Mouse (Mus musculus): Measurements from ENCODE around the gene Cd6.

DNA sequence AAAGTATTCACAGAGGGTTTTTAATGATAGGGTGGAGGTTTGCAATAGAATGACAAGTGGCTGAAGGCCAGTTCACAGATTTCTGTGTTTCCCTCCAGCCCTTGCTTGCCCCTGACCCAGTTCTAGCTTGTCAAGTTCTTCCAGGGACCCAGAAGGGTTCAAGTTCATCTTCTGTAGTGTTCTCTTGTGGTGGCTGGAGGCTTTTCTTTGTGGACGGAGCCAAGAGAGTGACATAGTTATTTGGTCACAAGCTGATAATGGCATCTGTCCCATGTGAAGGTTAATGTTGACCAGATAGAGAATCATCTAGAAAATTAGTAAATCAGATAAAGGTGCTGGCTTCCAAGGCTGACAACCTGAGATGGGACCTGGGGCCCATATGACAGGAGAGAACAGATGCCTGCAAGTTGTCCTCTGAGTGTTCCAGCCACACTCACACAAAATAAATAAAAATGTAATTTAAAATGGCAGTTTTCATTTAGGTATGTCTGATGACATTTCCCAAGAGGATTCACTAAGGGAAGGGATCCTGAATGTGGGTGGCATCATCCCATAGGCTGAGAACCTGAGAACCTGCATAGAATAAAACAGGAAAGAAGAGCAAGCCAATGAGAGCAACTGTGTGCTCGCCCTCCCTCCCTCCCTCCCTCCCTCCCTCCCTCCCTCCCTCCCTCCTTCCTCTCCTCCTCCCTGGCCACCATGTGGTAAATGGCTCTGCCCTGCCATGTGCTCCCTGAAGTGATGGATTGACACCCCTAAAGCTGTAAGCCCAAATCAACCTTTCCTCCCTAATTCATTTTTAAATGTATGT is 24.8 kb downstream of the Cd6 start:
- TF ChIP-seq EP300 (IDR thresholded peaks at IDR 0.05; ENCODE audit: low read depth) (no peak), CTCF (IDR thresholded peaks at IDR 0.05; ENCODE audit: low read depth) (no peak)
